Mouse (Mus musculus) spleen, adult 12 weeks (tissue): Measurements from ENCODE around the gene AI481877.

Experiments
- DNase-seq: peaks from one replicate; pipeline ENCODE4 v3.0.0; 2022; ENCODE audit warnings: low spot score

Gene AI481877

GRCm38 (mm10) chr4:59123557-59123956, 15.2 kb downstream of the AI481877 start:
- no peak for DNase-seq

- DNase-seq = no peak
These were observed 20.9 kb downstream of the AI481877 start for GRCm38 (mm10) chr4:59117644-59118495.

GRCm38 (mm10) chr4:59108721-59109120, 30.1 kb downstream of the AI481877 start:
- no peak for DNase-seq

GRCm38 (mm10) chr4:59107886-59108285, 30.9 kb downstream of the AI481877 start:
- DNase-seq = no peak

GRCm38 (mm10) chr4:59106661-59107060, 32.1 kb downstream of the AI481877 start:
- DNase-seq = no peak

- no peak for DNase-seq
These were observed 34.6 kb downstream of the AI481877 start for GRCm38 (mm10) chr4:59104166-59104565.

GRCm38 (mm10) chr4:59096393-59096792, 42.4 kb downstream of the AI481877 start:
- DNase-seq = peak; percentile 27

GRCm38 (mm10) chr4:59089391-59089790, 49.4 kb downstream of the AI481877 start:
- DNase-seq = no peak

GRCm38 (mm10) chr4:59083430-59083829, 55.4 kb downstream of the AI481877 start:
- no peak for DNase-seq

GRCm38 (mm10) chr4:59069276-59069675, 69.5 kb downstream of the AI481877 start:
- no peak for DNase-seq

- DNase-seq = no peak
These were observed 76.3 kb downstream of the AI481877 start for GRCm38 (mm10) chr4:59062526-59062925.

GRCm38 (mm10) chr4:59057929-59058328, 80.9 kb downstream of the AI481877 start:
- DNase-seq = no peak

- DNase-seq = no peak
These were observed 87.7 kb downstream of the AI481877 start for GRCm38 (mm10) chr4:59051081-59051480.

- no peak for DNase-seq
These were observed 91.6 kb downstream of the AI481877 start for GRCm38 (mm10) chr4:59047222-59047621.

- no peak for DNase-seq
These were observed 94.9 kb downstream of the AI481877 start for GRCm38 (mm10) chr4:59043891-59044290.

- no peak for DNase-seq
These were observed 95.7 kb downstream of the AI481877 start for GRCm38 (mm10) chr4:59043074-59043473.

- no peak for DNase-seq
These were observed 98.1 kb downstream of the AI481877 start for GRCm38 (mm10) chr4:59040397-59041287.

- no peak for DNase-seq
These were observed 101.3 kb downstream of the AI481877 start for GRCm38 (mm10) chr4:59037525-59037924.

- peak; percentile 70 for DNase-seq
These were observed 102.2 kb downstream of the AI481877 start for GRCm38 (mm10) chr4:59036490-59037127.

- DNase-seq = no peak
These were observed 102.9 kb downstream of the AI481877 start for GRCm38 (mm10) chr4:59035786-59036350.

- DNase-seq = peak; percentile 51
These were observed 103.6 kb downstream of the AI481877 start, which contains the start of gene Gng10 for GRCm38 (mm10) chr4:59034918-59035785. Gng10 (plus strand) TSS chr4:59035088.
